Mouse (Mus musculus): ENCODE measurements at regions not wholly inside any gene's neighbourhood (a gene's known extent, or its start where the extent isn't known, plus 50 kb on each side); places are given as distances from the start of the nearest gene placed in this dataset.

DNA sequence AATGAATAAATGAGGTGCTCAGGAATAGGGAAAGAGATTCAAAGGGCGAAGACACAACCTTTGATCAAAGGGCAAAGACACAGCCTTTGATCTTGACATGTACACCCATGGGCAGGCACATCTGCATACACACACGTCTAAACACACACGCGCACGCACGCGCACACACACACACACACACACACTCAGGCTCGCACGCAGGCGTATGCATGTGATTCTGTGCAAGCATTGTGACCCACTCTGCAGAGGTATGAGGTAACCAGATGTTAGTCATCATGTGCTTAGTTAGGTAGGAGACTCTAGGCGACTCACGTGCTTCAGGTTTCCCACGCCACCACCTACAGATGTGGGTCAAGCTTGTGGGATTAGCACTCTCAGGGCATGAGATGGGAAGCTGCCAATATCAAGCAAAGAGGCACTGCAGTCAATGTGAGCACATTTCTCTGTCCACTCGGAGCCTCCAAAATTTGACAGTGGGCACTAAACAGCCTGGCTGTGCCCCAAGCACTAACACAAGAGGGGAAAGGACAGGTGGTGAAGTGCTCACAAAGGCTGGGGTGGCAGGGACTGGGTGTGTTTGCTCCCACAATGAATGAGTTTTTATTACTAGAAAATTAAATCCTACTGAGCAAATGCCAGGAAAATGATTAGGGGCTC lies 123.3 kb upstream of the Slc44a1 start:
- TF ChIP-seq CTCF (IDR thresholded peaks at IDR 0.05; ENCODE audit: insufficient read depth, low read depth, low read length) (no peak), POLR2A (IDR thresholded peaks at IDR 0.05; ENCODE audit: insufficient read depth, low read depth, low read length) (no peak)

Measured in olfactory bulb, adult 2 months (tissue).